Mouse (Mus musculus): ENCODE results near the gene Fat3. TPM values are rescaled to one million over a fixed set of nuclear protein-coding genes. Genes with fewer than 3 reads are reported as not detected.

The Fat3 gene
- polyA plus RNA-seq, 1 experiment from 2014 or later, result 7.5 TPM

DNA sequence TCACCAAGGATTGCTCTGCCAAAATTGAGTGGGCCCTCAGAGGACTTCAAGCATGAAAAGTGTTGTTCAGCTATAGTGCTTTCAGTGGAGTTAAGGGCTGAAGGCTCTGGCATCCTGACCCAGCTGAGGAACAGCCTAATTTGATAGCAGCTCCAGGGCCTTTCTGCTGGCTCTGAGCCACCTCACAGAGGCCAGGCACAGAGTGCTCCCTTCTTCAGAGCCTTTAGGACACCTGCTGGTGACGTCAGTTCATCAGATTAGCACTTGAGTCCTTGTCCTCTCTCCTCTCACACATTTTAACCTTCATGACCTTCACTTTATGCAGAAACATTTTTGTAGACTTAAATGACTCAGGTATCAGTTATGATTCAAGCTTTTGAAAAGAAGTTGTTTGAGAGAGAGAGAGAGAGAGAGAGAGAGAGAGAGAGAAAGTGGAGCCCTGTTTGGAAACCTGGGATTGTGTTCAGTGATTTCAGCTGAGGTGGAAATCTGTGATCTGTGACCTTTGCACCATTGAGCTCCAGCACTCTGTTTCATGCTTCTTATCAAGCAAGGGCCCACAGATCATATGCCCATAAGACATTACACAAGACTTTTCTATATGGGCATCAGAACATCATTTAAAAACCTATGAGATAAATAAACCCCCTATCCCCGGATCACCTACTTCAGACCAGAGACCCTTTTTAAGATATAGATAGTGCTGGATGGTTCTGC, 591.5 kb downstream of the Fat3 start:
- ATAC-seq, result no peak
- no peaks in the 10 kb centered on the region for H3K9me3 ChIP-seq (ENCODE audit: control insufficient read depth, low read length)
- 70% methylated on average over 2 of the region's 2 CpGs for WGBS

DNA sequence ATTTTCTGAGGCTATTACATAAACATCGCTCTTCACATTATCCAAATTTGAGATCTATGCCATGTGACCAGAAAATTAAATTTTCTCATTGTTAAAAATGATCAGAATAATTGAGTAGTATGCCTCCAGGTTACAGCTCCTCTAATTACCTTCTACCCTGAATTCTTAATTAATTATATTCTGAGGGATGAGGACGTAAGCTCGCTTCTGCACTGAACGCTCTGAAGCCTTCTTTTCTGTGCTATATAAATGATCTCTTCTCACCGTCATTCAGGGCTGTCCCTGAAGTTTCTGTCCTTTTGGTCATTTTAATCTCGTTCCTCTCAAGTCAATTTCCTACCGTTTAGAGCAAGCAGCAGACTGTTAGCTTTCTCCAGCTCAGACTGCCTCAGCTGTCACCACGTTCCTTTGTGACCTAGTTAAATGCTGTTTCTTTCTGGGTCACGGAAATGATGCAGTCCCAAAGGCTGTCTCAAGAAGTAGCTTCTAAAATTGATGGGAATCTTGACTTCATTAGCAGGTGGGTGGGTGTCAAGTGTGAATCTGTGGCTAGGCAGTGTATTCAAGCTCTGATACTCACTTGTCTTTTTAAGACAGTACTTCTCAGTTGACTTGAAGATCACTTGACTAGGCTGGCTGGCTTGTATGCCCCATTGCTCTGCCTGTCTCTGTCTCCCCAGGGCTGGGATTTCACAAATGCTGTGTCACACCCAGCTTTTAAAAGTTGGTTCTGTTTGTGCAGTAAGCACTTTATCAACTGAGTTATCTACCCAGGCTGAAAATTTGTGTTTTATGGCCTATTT, 596.9 kb downstream of the Fat3 start:
- Histone ChIP-seq H3K4me3 (ENCODE audit: low read length) (no peak overlapping the region), H3K4me1 (ENCODE audit: control insufficient read depth, insufficient read depth, low read depth, low read length) (peaks cover 2% of the 10 kb centered on the region; the same call in 1 of the 2 replicates), H3K27ac (ENCODE audit: low read depth, low read length) (no peak overlapping the region), H3K4me2 (ENCODE audit: low read length) (peak overlapping the region; percentile 28; the same call in 1 of the 2 replicates), H3K9ac (ENCODE audit: low read depth, low read length) (no peak overlapping the region), H3K9me3 (ENCODE audit: control insufficient read depth, low read length) (no peaks in the 10 kb centered on the region), H3K36me3 (ENCODE audit: control insufficient read depth, insufficient read depth, low read length) (no peaks in the 10 kb centered on the region), H3K27me3 (replicated peaks; ENCODE audit: control insufficient read depth, insufficient read depth, low read length) (no peaks in the 10 kb centered on the region)
- WGBS, result 32% methylated on average over 9 of the region's 9 CpGs
- peak; percentile 81 for ATAC-seq

More for the DNA sequence above, 591.5 kb downstream of the Fat3 start:
- Histone ChIP-seq H3K4me3 (ENCODE audit: low read length) (no peak overlapping the region), H3K36me3 (ENCODE audit: control insufficient read depth, insufficient read depth, low read length) (no peaks in the 10 kb centered on the region; the same call in 1 of the 2 replicates), H3K27me3 (replicated peaks; ENCODE audit: control insufficient read depth, insufficient read depth, low read length) (no peaks in the 10 kb centered on the region), H3K4me2 (ENCODE audit: low read length) (no peak overlapping the region), H3K4me1 (ENCODE audit: control insufficient read depth, insufficient read depth, low read depth, low read length) (no peaks in the 10 kb centered on the region), H3K27ac (ENCODE audit: low read depth, low read length) (no peak overlapping the region), H3K9ac (ENCODE audit: low read depth, low read length) (no peak overlapping the region)

DNA sequence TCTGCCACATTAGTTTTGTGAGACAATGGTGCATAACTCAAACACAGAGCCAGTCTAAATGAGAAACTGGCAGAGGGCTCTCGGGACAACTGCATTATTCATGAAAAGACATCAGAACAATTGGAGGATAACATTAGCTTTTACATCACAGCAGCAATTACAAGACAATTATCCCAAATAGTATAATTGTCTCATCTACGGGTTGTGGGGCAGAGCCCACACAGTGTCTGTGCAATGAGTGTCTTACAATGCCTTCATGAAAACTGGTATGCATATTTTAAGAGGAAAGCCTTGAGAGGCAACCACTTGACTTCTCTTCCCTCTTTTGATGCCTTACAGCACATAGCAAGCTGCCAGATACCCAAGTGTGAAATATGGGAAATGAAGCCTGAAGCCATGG, 603.0 kb downstream of the Fat3 start:
- H3K9ac ChIP-seq (ENCODE audit: low read depth, low read length), result no peak overlapping the region
- WGBS, result 43% methylated on average over 2 of the region's 2 CpGs
- ATAC-seq, result peak; percentile 54
- H3K36me3 ChIP-seq (ENCODE audit: control insufficient read depth, insufficient read depth, low read length), result no peaks in the 10 kb centered on the region
- H3K9me3 ChIP-seq (ENCODE audit: control insufficient read depth, low read length), result no peaks in the 10 kb centered on the region
- no peak overlapping the region for H3K27ac ChIP-seq (ENCODE audit: low read depth, low read length)
- no peak overlapping the region for H3K4me2 ChIP-seq (ENCODE audit: low read length)
- no peaks in the 10 kb centered on the region for H3K4me1 ChIP-seq (ENCODE audit: control insufficient read depth, insufficient read depth, low read depth, low read length)
- no peak overlapping the region for H3K4me3 ChIP-seq (ENCODE audit: low read length)
- H3K27me3 ChIP-seq (replicated peaks; ENCODE audit: control insufficient read depth, insufficient read depth, low read length), result no peaks in the 10 kb centered on the region

DNA sequence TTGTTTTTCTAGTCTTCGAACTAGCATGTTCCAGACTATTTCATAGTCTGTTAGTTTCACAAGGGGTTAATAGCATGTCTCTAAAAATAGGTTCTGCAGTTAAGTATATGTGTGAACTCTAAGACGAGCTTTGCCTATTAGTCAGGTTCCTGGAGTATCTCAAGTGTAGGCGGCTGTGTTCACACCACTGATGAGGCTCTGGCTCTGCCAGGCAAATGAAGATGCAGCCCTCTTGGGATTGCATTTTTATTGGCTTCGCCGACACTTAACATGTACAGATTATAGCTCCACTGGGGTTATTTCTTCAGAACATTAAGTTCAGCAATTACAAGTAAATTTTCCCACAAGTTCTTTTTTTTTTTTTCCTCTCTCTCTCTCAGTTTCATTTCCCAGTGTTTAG, 614.3 kb downstream of the Fat3 start:
- Histone ChIP-seq H3K27me3 (replicated peaks; ENCODE audit: control insufficient read depth, insufficient read depth, low read length) (no peaks in the 10 kb centered on the region), H3K9me3 (ENCODE audit: control insufficient read depth, low read length) (no peaks in the 10 kb centered on the region), H3K4me1 (ENCODE audit: control insufficient read depth, insufficient read depth, low read depth, low read length) (no peaks in the 10 kb centered on the region), H3K4me2 (ENCODE audit: low read length) (no peak overlapping the region), H3K9ac (ENCODE audit: low read depth, low read length) (no peak overlapping the region), H3K4me3 (ENCODE audit: low read length) (no peak overlapping the region), H3K27ac (ENCODE audit: low read depth, low read length) (no peak overlapping the region), H3K36me3 (ENCODE audit: control insufficient read depth, insufficient read depth, low read length) (no peaks in the 10 kb centered on the region)
- 59% methylated on average over 5 of the region's 5 CpGs for WGBS
- 0 out of 2 replicates have a peak, but pooled peaks have one; percentile 40 for ATAC-seq

DNA sequence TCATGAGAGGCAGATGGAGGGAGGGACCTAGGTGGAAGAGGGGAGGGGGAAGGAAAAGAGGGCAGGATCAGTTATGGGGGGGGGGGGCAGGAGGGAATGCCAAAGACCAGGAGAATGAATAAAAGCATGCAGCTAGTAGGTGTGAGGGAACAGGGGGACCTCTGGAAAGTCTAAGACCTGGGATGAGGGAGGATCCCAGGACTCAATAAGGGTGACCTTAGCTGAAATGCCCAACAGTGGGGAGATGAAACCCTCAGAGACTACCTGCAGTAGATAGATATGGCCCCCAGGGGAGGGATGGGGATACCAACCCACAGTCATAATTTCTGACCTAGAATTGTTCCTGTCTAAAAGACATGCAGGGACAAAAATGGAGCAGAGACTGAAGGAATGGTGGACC, 620.3 kb downstream of the Fat3 start:
- Histone ChIP-seq H3K4me2 (ENCODE audit: low read length) (no peak overlapping the region), H3K4me1 (ENCODE audit: control insufficient read depth, insufficient read depth, low read depth, low read length) (peaks cover 3% of the 10 kb centered on the region; the same call in 1 of the 2 replicates), H3K27me3 (replicated peaks; ENCODE audit: control insufficient read depth, insufficient read depth, low read length) (no peaks in the 10 kb centered on the region), H3K9ac (ENCODE audit: low read depth, low read length) (no peak overlapping the region), H3K9me3 (ENCODE audit: control insufficient read depth, low read length) (no peaks in the 10 kb centered on the region), H3K36me3 (ENCODE audit: control insufficient read depth, insufficient read depth, low read length) (no peaks in the 10 kb centered on the region), H3K27ac (ENCODE audit: low read depth, low read length) (no peak overlapping the region), H3K4me3 (ENCODE audit: low read length) (no peak overlapping the region)
- ATAC-seq, result 0 out of 2 replicates have a peak, but pooled peaks have one; percentile 20

DNA sequence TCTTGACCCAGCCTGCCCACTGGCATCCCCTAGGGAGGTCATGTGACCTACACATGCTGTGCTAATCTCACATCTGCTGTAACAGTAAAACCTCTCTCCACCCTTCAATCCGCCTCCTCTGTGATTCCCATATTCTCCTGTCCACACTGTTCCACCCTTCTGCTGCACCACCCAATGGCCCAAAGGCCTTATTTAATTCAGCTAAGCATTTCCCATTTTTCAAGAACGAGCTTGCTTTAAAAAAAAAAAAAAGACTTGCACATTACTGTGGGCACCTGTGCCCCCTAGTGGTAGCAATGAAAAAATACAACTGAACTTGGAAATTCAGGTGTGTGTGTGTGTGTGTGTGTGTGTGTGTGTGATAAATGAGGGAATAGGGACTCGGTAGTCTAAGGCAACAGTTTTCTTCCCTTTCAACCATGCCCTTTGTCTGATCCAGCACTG, 620.9 kb downstream of the Fat3 start:
- ATAC-seq, result peak; percentile 45

DNA sequence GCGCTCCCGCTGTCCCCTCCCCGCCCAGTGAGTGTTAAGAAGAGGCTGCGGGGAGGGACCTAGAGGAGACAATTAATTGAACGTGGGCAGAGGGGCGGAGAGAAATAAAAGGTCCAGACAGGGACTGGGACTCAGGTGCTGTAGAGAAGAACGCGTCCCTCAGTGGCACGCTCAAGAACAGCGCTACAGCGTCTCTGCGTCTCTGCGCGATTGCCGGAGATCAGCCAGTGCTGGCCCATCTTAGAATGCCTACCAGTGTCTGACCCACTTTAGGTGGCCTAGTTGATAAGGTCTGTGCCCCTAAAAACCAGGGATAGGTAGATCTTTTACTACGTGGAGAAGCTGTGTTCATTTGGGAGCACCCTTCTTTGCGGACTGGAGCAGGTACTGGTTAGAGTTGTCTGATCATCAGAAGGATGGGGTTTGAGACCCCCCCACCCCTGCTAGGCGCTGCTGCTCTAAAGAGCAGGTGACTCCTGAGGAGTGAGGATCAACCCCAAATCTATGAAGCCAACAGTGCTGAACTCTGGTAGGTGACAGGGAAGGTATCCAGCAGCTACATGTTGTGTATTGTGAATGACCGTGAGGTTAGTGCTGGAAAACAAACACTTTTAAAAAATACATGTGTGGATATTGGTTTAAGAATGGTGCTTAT, 626.5 kb downstream of the Fat3 start, which contains the start of gene Mtnr1b:
Mtnr1b (minus strand) TSS at position 51 of the 655 bp plus-strand sequence.
- Histone ChIP-seq H3K4me1 (ENCODE audit: control insufficient read depth, insufficient read depth, low read depth, low read length) (no peaks in the 10 kb centered on the region), H3K27me3 (replicated peaks; ENCODE audit: control insufficient read depth, insufficient read depth, low read length) (no peaks in the 10 kb centered on the region), H3K27ac (ENCODE audit: low read depth, low read length) (no peak within 1 kb of the TSS), H3K4me3 (ENCODE audit: low read length) (no peak within 1 kb of the TSS), H3K4me2 (ENCODE audit: low read length) (peak within 1 kb of the TSS; percentile 25), H3K9ac (ENCODE audit: low read depth, low read length) (no peak within 1 kb of the TSS), H3K36me3 (ENCODE audit: control insufficient read depth, insufficient read depth, low read length) (no peaks in the 10 kb centered on the region), H3K9me3 (ENCODE audit: control insufficient read depth, low read length) (no peaks in the 10 kb centered on the region)
- WGBS, result 62% methylated on average over 19 of the region's 19 CpGs
- ATAC-seq, result no peak

More for the DNA sequence above, 620.9 kb downstream of the Fat3 start:
- Histone ChIP-seq H3K4me1 (ENCODE audit: control insufficient read depth, insufficient read depth, low read depth, low read length) (peaks cover 3% of the 10 kb centered on the region; the same call in 1 of the 2 replicates), H3K9ac (ENCODE audit: low read depth, low read length) (no peak overlapping the region), H3K4me3 (ENCODE audit: low read length) (no peak overlapping the region), H3K9me3 (ENCODE audit: control insufficient read depth, low read length) (no peaks in the 10 kb centered on the region), H3K27ac (ENCODE audit: low read depth, low read length) (no peak overlapping the region), H3K27me3 (replicated peaks; ENCODE audit: control insufficient read depth, insufficient read depth, low read length) (no peaks in the 10 kb centered on the region), H3K4me2 (ENCODE audit: low read length) (no peak overlapping the region), H3K36me3 (ENCODE audit: control insufficient read depth, insufficient read depth, low read length) (no peaks in the 10 kb centered on the region)
- 19% methylated on average over 3 of the region's 3 CpGs for WGBS

DNA sequence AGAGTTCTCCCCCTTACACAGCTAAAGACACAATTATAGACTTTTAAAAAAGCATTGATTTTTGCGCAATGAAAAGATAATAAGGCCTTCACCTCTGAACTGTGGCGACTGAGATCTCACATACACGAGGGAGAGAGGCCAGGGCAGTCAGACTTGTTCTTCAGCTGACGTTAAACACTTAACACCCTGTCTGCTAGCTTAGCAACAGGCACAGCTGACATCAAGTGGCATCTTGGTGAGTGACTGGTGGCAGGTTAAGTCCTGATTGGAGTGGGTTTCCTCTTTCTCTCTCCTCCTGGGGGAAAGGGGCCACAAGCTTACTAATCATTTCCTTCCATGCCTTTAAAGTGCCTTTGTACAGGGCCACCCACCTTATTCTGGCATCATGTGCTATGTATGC, 631.1 kb downstream of the Fat3 start:
- no peak overlapping the region for H3K4me2 ChIP-seq (ENCODE audit: low read length)
- H3K27ac ChIP-seq (ENCODE audit: low read depth, low read length), result no peak overlapping the region
- no peaks in the 10 kb centered on the region for H3K9me3 ChIP-seq (ENCODE audit: control insufficient read depth, low read length)
- no peak for ATAC-seq
- no peaks in the 10 kb centered on the region for H3K36me3 ChIP-seq (ENCODE audit: control insufficient read depth, insufficient read depth, low read length)
- no peaks in the 10 kb centered on the region for H3K27me3 ChIP-seq (replicated peaks; ENCODE audit: control insufficient read depth, insufficient read depth, low read length)
- 62% methylated on average over 4 of the region's 4 CpGs for WGBS
- no peaks in the 10 kb centered on the region for H3K4me1 ChIP-seq (ENCODE audit: control insufficient read depth, insufficient read depth, low read depth, low read length)
- no peak overlapping the region for H3K9ac ChIP-seq (ENCODE audit: low read depth, low read length)
- no peak overlapping the region for H3K4me3 ChIP-seq (ENCODE audit: low read length)

DNA sequence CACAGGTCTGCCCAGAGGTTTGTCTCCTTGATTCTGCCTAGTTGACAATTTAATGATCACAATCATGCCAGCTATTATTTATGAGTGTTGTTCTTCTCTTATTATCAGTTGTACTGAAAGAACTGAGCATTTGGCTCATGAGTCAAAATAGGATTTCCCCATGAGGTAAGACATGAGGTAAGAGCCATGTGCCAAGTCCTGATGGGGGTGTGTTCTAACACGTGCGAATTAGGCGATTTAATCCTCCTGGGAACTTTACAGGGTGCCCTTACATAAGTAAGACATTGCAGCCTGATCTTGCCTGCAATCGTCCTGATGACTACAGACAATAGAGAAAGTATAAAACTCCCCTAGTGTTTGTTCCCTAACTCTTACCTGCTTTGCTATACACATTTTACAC, 631.6 kb downstream of the Fat3 start:
- Histone ChIP-seq H3K9me3 (ENCODE audit: control insufficient read depth, low read length) (no peaks in the 10 kb centered on the region), H3K4me3 (ENCODE audit: low read length) (no peak overlapping the region), H3K27ac (ENCODE audit: low read depth, low read length) (no peak overlapping the region), H3K36me3 (ENCODE audit: control insufficient read depth, insufficient read depth, low read length) (no peaks in the 10 kb centered on the region), H3K9ac (ENCODE audit: low read depth, low read length) (no peak overlapping the region), H3K27me3 (replicated peaks; ENCODE audit: control insufficient read depth, insufficient read depth, low read length) (no peaks in the 10 kb centered on the region), H3K4me2 (ENCODE audit: low read length) (no peak overlapping the region), H3K4me1 (ENCODE audit: control insufficient read depth, insufficient read depth, low read depth, low read length) (no peaks in the 10 kb centered on the region)
- WGBS, result 57% methylated on average over 4 of the region's 4 CpGs
- no peak for ATAC-seq
